Mouse (Mus musculus) kidney, adult 2 months (tissue): ENCODE measurements around the gene Piwil4.
"Not testable (repeated sequence)": the region's sequence is repeated elsewhere in the genome, so short reads cannot be mapped to it uniquely, and the experiment has no call there.

Experiments
- CTCF ChIP-seq: fragments of 200-500 bp; conservative IDR thresholded peaks from 2 replicates; pipeline ENCODE4 v1.5.1; 2011; ENCODE audit warnings: low read depth, mild to moderate bottlenecking, control low read depth, low read length, moderate library complexity, mixed read lengths; ENCODE audit not compliant: insufficient read depth, insufficient read length
- POLR2A ChIP-seq: fragments of 200-500 bp; IDR thresholded peaks from one replicate; pipeline ENCODE4 v1.6.1; 2011; ENCODE audit warnings: low read depth, low read length, control low read depth

- not testable (repeated sequence) for TF ChIP-seq POLR2A, CTCF
Measured at GRCm38 (mm10) chr9:14671965-14672364, 68.6 kb downstream of the Piwil4 start.
